Mouse (Mus musculus) kidney, postnatal 0 days (tissue): ENCODE measurements at regions not wholly inside any gene's neighbourhood (a gene's known extent, or its start where the extent isn't known, plus 50 kb on each side); places are given as distances from the start of the nearest gene placed in this dataset.
A peak's percentile ranks its signal among the peaks of the same experiment; 100 is the strongest.

Source experiments
- ATAC-seq: fragments of 200-750 bp; cut with Nextera tagmentation; replicated peaks from 2 replicates; pipeline ENCODE4 v1.8.0; 2017; ENCODE audit warnings: low read depth, moderate number of reproducible peaks, moderate TSS enrichment, moderate library complexity; ENCODE audit not compliant: low FRiP score
- DNase-seq: peaks from one replicate; pipeline ENCODE4 v3.0.0-alpha.2; 2016; ENCODE audit warnings: low spot score
- H3K27ac ChIP-seq: fragments of 300-500 bp; sonication (generic); 2 replicates; pipeline ENCODE4 v1.5.1; 2014; ENCODE audit warnings: mild to moderate bottlenecking
- H3K27me3 ChIP-seq: fragments of 300-500 bp; sonication (generic); 2 replicates; pipeline ENCODE4 v1.6.1; 2014; ENCODE audit warnings: low read length, mixed read lengths; ENCODE audit not compliant: insufficient read depth
- H3K36me3 ChIP-seq: fragments of 300-500 bp; sonication (generic); 2 replicates; pipeline ENCODE4 v1.6.1; 2014; ENCODE audit warnings: low read length, mixed read lengths; ENCODE audit not compliant: insufficient read depth
- H3K4me1 ChIP-seq: fragments of 300-500 bp; sonication (generic); replicated peaks from 2 replicates; pipeline ENCODE4 v1.6.1; 2014; ENCODE audit warnings: antibody characterized with exemption, low read length, mixed read lengths; ENCODE audit not compliant: insufficient read depth
- H3K4me2 ChIP-seq: fragments of 300-500 bp; sonication (generic); 2 replicates; pipeline ENCODE4 v1.6.1; 2014; ENCODE audit warnings: mild to moderate bottlenecking, low read length, moderate library complexity, mixed read lengths
- H3K4me3 ChIP-seq: fragments of 300-500 bp; sonication (generic); replicated peaks from 2 replicates; pipeline ENCODE4 v1.5.1; 2014; ENCODE audit warnings: low read depth, low read length
- H3K9ac ChIP-seq: fragments of 300-500 bp; sonication (generic); 2 replicates; pipeline ENCODE4 v1.6.1; 2014; ENCODE audit warnings: low read depth, low read length
- H3K9me3 ChIP-seq: fragments of 300-500 bp; sonication (generic); replicated peaks from 2 replicates; pipeline ENCODE4 v1.6.1; 2016; ENCODE audit warnings: low read length, inconsistent platforms, mixed read lengths
- CTCF ChIP-seq: IDR thresholded peaks from 2 replicates; pipeline ENCODE4 v1.5.1; 2016; ENCODE audit warnings: antibody characterized with exemption, low read depth, mild to moderate bottlenecking, moderate library complexity
- WGBS: fragments of 180-500 bp; shearing (Covaris S2); extraction: QIAGEN DNeasy Blood & Tissue Kit; methylation state at CpG from one replicate; pipeline ENCODE4 v1.1.7; 2014; 5-methylcytosine and 5-hydroxymethylcytosine counted together

DNA sequence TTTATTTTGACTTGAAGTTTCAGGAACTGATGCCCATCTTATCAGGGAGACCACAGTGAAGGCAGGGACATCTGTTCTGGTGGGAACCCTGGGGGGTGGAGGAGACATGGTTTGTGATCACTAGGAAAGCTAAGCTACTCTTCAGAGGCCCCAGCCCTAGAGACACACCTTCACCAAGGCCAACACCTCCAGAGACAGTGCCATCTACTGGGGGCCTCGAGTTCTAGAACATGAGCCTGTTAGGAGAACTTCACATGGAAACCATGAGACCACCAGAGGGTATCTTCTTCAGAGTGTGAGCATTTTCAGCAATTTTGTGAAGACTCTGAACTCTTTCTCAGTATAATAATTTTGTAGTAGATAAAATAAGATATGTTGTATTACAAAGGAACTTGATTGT, 204.5 kb upstream of the Ercc4 start:
- H3K27ac ChIP-seq, result no peak overlapping the region
- no peaks in the 10 kb centered on the region for H3K4me1 ChIP-seq
- no peak overlapping the region for H3K9ac ChIP-seq
- H3K4me2 ChIP-seq, result no peak overlapping the region
- 52% methylated on average over 1 of the region's 1 CpGs for WGBS
- peak; percentile 24; the same call in 1 of the 2 replicates for TF ChIP-seq CTCF
- no peaks in the 10 kb centered on the region for H3K36me3 ChIP-seq
- H3K27me3 ChIP-seq, result no peaks in the 10 kb centered on the region
- no peak for ATAC-seq
- H3K9me3 ChIP-seq, result no peaks in the 10 kb centered on the region
- DNase-seq, result no peak
- no peak overlapping the region for H3K4me3 ChIP-seq

DNA sequence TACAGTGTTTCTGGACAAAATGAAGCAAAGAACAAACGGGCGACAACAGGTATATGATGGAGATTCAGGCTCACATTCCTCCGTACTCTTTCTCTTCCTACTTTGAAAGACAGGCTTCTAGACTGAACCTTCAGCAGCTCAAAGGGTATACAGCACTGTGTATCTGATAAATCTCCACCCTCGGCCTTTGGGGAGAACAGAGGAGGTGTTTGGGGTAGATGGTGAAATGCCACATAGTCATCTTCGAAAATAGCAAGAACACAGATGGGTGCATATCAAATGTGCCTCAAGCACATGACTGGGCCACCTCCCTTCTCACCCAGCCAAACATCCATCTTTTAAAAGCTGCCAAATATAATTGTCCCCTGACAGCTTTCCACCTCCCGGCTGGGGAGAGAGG, 184.8 kb upstream of the Ercc4 start:
- Histone ChIP-seq H3K4me1 (no peaks in the 10 kb centered on the region), H3K4me3 (no peak overlapping the region), H3K4me2 (no peak overlapping the region), H3K9ac (no peak overlapping the region), H3K36me3 (no peaks in the 10 kb centered on the region), H3K27ac (no peak overlapping the region), H3K9me3 (no peaks in the 10 kb centered on the region), H3K27me3 (no peaks in the 10 kb centered on the region)
- no peak for ATAC-seq
- WGBS, result 87% methylated on average over 6 of the region's 6 CpGs
- no peak for DNase-seq
- TF ChIP-seq CTCF, result no peak

GRCm38 (mm10) chr16:12925931-12926330, 183.6 kb upstream of the Ercc4 start:
- no peaks in the 10 kb centered on the region for H3K4me1 ChIP-seq
- H3K9ac ChIP-seq, result no peak overlapping the region
- no peak overlapping the region for H3K4me2 ChIP-seq
- no peak for ATAC-seq
- TF ChIP-seq CTCF, result no peak
- H3K36me3 ChIP-seq, result no peaks in the 10 kb centered on the region
- H3K27me3 ChIP-seq, result no peaks in the 10 kb centered on the region
- WGBS, result 79% methylated on average over 9 of the region's 9 CpGs
- no peak for DNase-seq
- no peaks in the 10 kb centered on the region for H3K9me3 ChIP-seq
- no peak overlapping the region for H3K4me3 ChIP-seq
- no peak overlapping the region for H3K27ac ChIP-seq

GRCm38 (mm10) chr16:12931111-12931510, 178.4 kb upstream of the Ercc4 start:
- no peaks in the 10 kb centered on the region for H3K9me3 ChIP-seq
- WGBS, result 72% methylated on average over 6 of the region's 6 CpGs
- no peaks in the 10 kb centered on the region for H3K36me3 ChIP-seq
- H3K4me1 ChIP-seq, result no peaks in the 10 kb centered on the region
- H3K4me3 ChIP-seq, result no peak overlapping the region
- ATAC-seq (no peak), DNase-seq (no peak)
- H3K4me2 ChIP-seq, result no peak overlapping the region
- no peaks in the 10 kb centered on the region for H3K27me3 ChIP-seq
- no peak overlapping the region for H3K9ac ChIP-seq
- TF ChIP-seq CTCF, result no peak
- no peak overlapping the region for H3K27ac ChIP-seq

DNA sequence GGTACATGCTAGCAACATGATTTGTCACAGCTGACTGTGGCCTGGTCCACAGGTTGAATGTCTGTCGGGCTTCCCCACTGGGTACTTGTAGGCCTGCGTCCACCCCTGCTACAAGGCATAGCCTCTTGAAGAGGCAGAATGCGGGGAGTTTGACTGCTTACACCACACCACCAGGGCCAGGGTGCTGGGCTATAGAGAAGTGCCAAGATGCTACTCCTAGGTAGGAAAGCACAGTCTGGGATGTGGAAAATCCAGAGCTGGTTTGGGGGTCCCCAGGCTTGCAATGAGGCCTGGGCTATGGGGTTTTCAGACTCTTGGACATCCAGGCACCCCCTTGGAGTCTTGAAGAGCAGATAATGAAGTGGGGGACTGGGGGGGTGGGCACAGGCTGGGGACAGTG, 176.5 kb upstream of the Ercc4 start:
- Histone ChIP-seq H3K36me3 (no peaks in the 10 kb centered on the region), H3K4me1 (no peaks in the 10 kb centered on the region), H3K9ac (no peak overlapping the region), H3K4me3 (no peak overlapping the region), H3K9me3 (no peaks in the 10 kb centered on the region), H3K4me2 (no peak overlapping the region), H3K27ac (no peak overlapping the region), H3K27me3 (no peaks in the 10 kb centered on the region)
- DNase-seq (no peak), ATAC-seq (no peak)
- TF ChIP-seq CTCF, result no peak
- WGBS, result 87% methylated on average over 3 of the region's 3 CpGs

- no peak for TF ChIP-seq CTCF
- DNase-seq (no peak), ATAC-seq (no peak)
- Histone ChIP-seq H3K36me3 (no peaks in the 10 kb centered on the region), H3K27me3 (no peaks in the 10 kb centered on the region), H3K9me3 (no peaks in the 10 kb centered on the region), H3K9ac (no peak overlapping the region), H3K4me3 (no peak overlapping the region), H3K4me1 (no peaks in the 10 kb centered on the region), H3K27ac (no peak overlapping the region), H3K4me2 (no peak overlapping the region)
- 72% methylated on average over 7 of the region's 7 CpGs for WGBS
These were observed 174.9 kb upstream of the Ercc4 start for GRCm38 (mm10) chr16:12934586-12934985.

DNA sequence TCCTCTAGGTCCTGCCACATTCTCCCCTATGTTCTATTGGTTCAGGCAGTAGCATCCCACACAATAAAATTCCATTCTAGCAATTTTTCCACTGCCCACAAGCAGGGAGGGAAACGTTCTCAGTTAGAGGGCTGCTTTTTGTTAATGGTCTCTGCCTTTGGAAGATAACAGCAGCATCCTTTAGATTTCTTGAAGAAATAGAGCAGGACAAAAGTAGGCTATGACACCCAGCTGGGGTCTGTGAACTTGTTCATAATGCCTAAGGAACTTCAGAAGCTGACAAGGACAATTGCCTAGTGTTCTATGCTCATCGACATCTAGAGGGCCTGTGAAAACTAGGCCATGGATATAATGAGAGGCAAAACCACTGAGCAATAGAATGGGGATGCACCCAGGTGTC, 174.2 kb upstream of the Ercc4 start:
- no peaks in the 10 kb centered on the region for H3K36me3 ChIP-seq
- H3K4me3 ChIP-seq, result no peak overlapping the region
- H3K9me3 ChIP-seq, result no peaks in the 10 kb centered on the region
- no peaks in the 10 kb centered on the region for H3K4me1 ChIP-seq
- DNase-seq (no peak), ATAC-seq (no peak)
- H3K9ac ChIP-seq, result no peak overlapping the region
- no peak overlapping the region for H3K4me2 ChIP-seq
- no peaks in the 10 kb centered on the region for H3K27me3 ChIP-seq
- WGBS, result 67% methylated on average over 2 of the region's 2 CpGs
- H3K27ac ChIP-seq, result no peak overlapping the region
- no peak for TF ChIP-seq CTCF
